37 mouse cellular contexts compared by ENCODE assay signal in genomic region chr11:105145211-105145610, GRCm38 (mm10). TPM values are rescaled to one million over a fixed set of nuclear protein-coding genes. Genes with fewer than 3 reads are reported as not detected.
DNase-seq lines count a peak whose midpoint lies in the region; ATAC-seq and TF ChIP-seq lines count a peak whose summit lies in the region.
"Had no signal": no experiment of that assay in that cellular context is flagged by ENCODE, and none has a peak within 500 bp of the region (broad histone marks: within the 10 kb centered on the region; RNA-seq: fewer than 3 reads in every experiment).

No protein-coding gene starts in this region.

- no peaks in the 10 kb centered on the region for H3K9me3 ChIP-seq in lung, postnatal 0 days (ENCODE audit: low read length)
- no peaks in the 10 kb centered on the region for H3K9me3 ChIP-seq in liver, embryonic 15.5 days (replicated peaks)
- no peaks in the 10 kb centered on the region for H3K9me3 ChIP-seq in forebrain, embryonic 10.5 days
- H3K9me3 ChIP-seq: embryonic facial prominence, embryonic 12.5 days; heart, embryonic 13.5 days; hindbrain, embryonic 10.5 days; hindbrain, embryonic 15.5 days; megakaryocyte, embryonic 14.5 days; midbrain, embryonic 13.5 days; neural tube, embryonic 13.5 days had no signal

- H3K4me2 ChIP-seq in lung, postnatal 0 days (replicated peaks; ENCODE audit: low read depth, low read length): no peak overlapping the region
- H3K4me2 ChIP-seq in liver, embryonic 15.5 days: no peak overlapping the region
- H3K4me2 ChIP-seq: embryonic facial prominence, embryonic 12.5 days; heart, embryonic 13.5 days; hindbrain, embryonic 15.5 days; midbrain, embryonic 13.5 days; neural tube, embryonic 13.5 days had no signal

- H3K9ac ChIP-seq in lung, postnatal 0 days (replicated peaks; ENCODE audit: low read depth): no peak overlapping the region
- no peak overlapping the region for H3K9ac ChIP-seq in liver, embryonic 15.5 days
- H3K9ac ChIP-seq: embryonic facial prominence, embryonic 12.5 days; heart, embryonic 13.5 days; hindbrain, embryonic 15.5 days; midbrain, embryonic 13.5 days; neural tube, embryonic 13.5 days had no signal

- no peaks in the 10 kb centered on the region for H3K4me1 ChIP-seq in lung, postnatal 0 days (ENCODE audit: insufficient read depth, low read depth, low read length)
- peaks cover 50% of the 10 kb centered on the region for H3K4me1 ChIP-seq in liver, embryonic 15.5 days (replicated peaks)
- H3K4me1 ChIP-seq in forebrain, embryonic 10.5 days: no peaks in the 10 kb centered on the region
- H3K4me1 ChIP-seq: embryonic facial prominence, embryonic 12.5 days; hindbrain, embryonic 10.5 days; hindbrain, embryonic 15.5 days; midbrain, embryonic 13.5 days; neural tube, embryonic 13.5 days had no signal

- no peak overlapping the region for H3K4me3 ChIP-seq in lung, postnatal 0 days (ENCODE audit: low read depth, low read length)
- H3K4me3 ChIP-seq in liver, embryonic 15.5 days (replicated peaks): no peak overlapping the region
- no peak overlapping the region for H3K4me3 ChIP-seq in forebrain, embryonic 10.5 days
- H3K4me3 ChIP-seq: embryonic facial prominence, embryonic 12.5 days; heart, embryonic 13.5 days; hindbrain, embryonic 10.5 days; hindbrain, embryonic 15.5 days; megakaryocyte, embryonic 14.5 days; midbrain, embryonic 13.5 days; neural tube, embryonic 13.5 days had no signal

- DNase-seq in kidney, postnatal 4 days: peak; percentile 19 to 43
- DNase-seq in kidney, adult 18-20 months: no peak
- DNase-seq in lung, postnatal 0 days (ENCODE audit: low spot score): peak; percentile 53
- DNase-seq in lung, postnatal 14 days: no peak
- DNase-seq in forebrain, embryonic 10.5 days (ENCODE audit: extremely low spot score, low spot score): no peak
- no peak for DNase-seq in layer of hippocampus, postnatal 10 days (ENCODE audit: low spot score in 2 of 2)
- DNase-seq: cerebellum, adult 11-12 months; cerebellum, adult 9-11 months; embryo, embryonic 11 days; heart, postnatal 10 days; kidney, adult 11 months; left cerebral cortex, postnatal 4 days; right cerebral cortex, postnatal 4 days had no signal

- no peaks in the 10 kb centered on the region for H3K27me3 ChIP-seq in lung, postnatal 0 days (replicated peaks; ENCODE audit: insufficient read depth, low read length)
- no peaks in the 10 kb centered on the region for H3K27me3 ChIP-seq in liver, embryonic 15.5 days
- 0 out of 2 replicates have a peak, but pooled peaks cover under 1% of the 10 kb centered on the region for H3K27me3 ChIP-seq in forebrain, embryonic 10.5 days (ENCODE audit: poor library complexity, severe bottlenecking)
- H3K27me3 ChIP-seq: embryonic facial prominence, embryonic 12.5 days; heart, embryonic 13.5 days; hindbrain, embryonic 15.5 days; midbrain, embryonic 13.5 days; neural tube, embryonic 13.5 days; Patski had no signal

- peak; percentile 54 for ATAC-seq in lung, postnatal 0 days
- no peak for ATAC-seq in liver, embryonic 15.5 days (ENCODE audit: insufficient read depth)
- ATAC-seq: forebrain, embryonic 16.5 days; inflammation-experienced regulatory T-cells, adult 6 months; midbrain, embryonic 13.5 days; Patski had no signal

- TF ChIP-seq CTCF in lung, postnatal 0 days (IDR thresholded peaks at IDR 0.05): no peak

- TF ChIP-seq EP300 in lung, postnatal 0 days (IDR thresholded peaks at IDR 0.05): no peak

- 68% methylated on average over 10 of the region's 10 CpGs for WGBS in lung, postnatal 0 days
- WGBS in liver, embryonic 15.5 days (ENCODE audit: insufficient replicate concordance): 82% methylated on average over 10 of the region's 10 CpGs
- 87% methylated on average over 10 of the region's 10 CpGs for WGBS in forebrain, embryonic 10.5 days

- H3K27ac ChIP-seq in lung, postnatal 0 days (ENCODE audit: low read length): no peak overlapping the region
- peak overlapping the region; percentile 46; the same call in 1 of the 2 replicates for H3K27ac ChIP-seq in liver, embryonic 15.5 days (replicated peaks)
- no peak overlapping the region for H3K27ac ChIP-seq in forebrain, embryonic 10.5 days
- H3K27ac ChIP-seq: embryonic facial prominence, embryonic 12.5 days; heart, embryonic 13.5 days; hindbrain, embryonic 10.5 days; hindbrain, embryonic 15.5 days; kidney, postnatal 0 days; midbrain, embryonic 13.5 days; neural tube, embryonic 13.5 days had no signal

- peaks cover under 1% of the 10 kb centered on the region; the same call in 1 of the 2 replicates for H3K36me3 ChIP-seq in lung, postnatal 0 days (ENCODE audit: insufficient read depth, low read length)
- H3K36me3 ChIP-seq in liver, embryonic 15.5 days (replicated peaks): peaks cover 10% of the 10 kb centered on the region
- H3K36me3 ChIP-seq in forebrain, embryonic 10.5 days (replicated peaks): peaks cover 17% of the 10 kb centered on the region

RNA-seq across cellular contexts. Expression of gene Gm10842, which starts 1.5 kb away (rescaled TPM):
- not detected in 2 replicates for polyA plus RNA-seq in lung, postnatal 0 days (2015; fragmentation: Nextera tagmentation; extraction: Ambion mirVana)
- polyA plus RNA-seq in liver, embryonic 15.5 days (2015; fragmentation: Nextera tagmentation; extraction: Ambion mirVana): not detected in 2 replicates
- polyA plus RNA-seq in forebrain, embryonic 10.5 days (2016; fragmentation: Nextera tagmentation; extraction: Ambion mirVana): not detected in 2 replicates
- total RNA-seq in layer of hippocampus, postnatal 10 days (2021): not detected
- total RNA-seq: adrenal gland, postnatal 10 days; gastrocnemius, adult 8-10 months; gastrocnemius, postnatal 4 days; heart, adult 8-10 months; heart, postnatal 10 days; layer of hippocampus, adult 18-20 months; layer of hippocampus, postnatal 25 days; left cerebral cortex, adult 8-10 months; left cerebral cortex, postnatal 4 days; MEL had no signal
- polyA plus RNA-seq: embryonic facial prominence, embryonic 12.5 days; forebrain, embryonic 11.5 days; forebrain, embryonic 16.5 days; heart, embryonic 13.5 days; hindbrain, embryonic 10.5 days; hindbrain, embryonic 15.5 days; inflammation-experienced regulatory T-cells, adult 6 months; kidney, postnatal 0 days; limb, embryonic 14.5 days; midbrain, embryonic 13.5 days; neural tube, embryonic 13.5 days; Patski; stomach, embryonic 14.5 days; testis, adult 2 months had no signal

RNA-seq across cellular contexts. Expression of gene Mettl2, which starts 19.0 kb away (rescaled TPM):
- 14.9 and 16.2 TPM in 2 replicates for polyA plus RNA-seq in lung, postnatal 0 days (2015; fragmentation: Nextera tagmentation; extraction: Ambion mirVana)
- polyA plus RNA-seq in liver, embryonic 15.5 days (2015; fragmentation: Nextera tagmentation; extraction: Ambion mirVana): 15.1 and 15.6 TPM in 2 replicates
- 53.9 and 55.6 TPM in 2 replicates for polyA plus RNA-seq in forebrain, embryonic 10.5 days (2016; fragmentation: Nextera tagmentation; extraction: Ambion mirVana)
- total RNA-seq in layer of hippocampus, postnatal 10 days (2021): 10 to 100 TPM; 19.1 to 21.6 TPM

RNA-seq across cellular contexts. Expression of gene Tlk2, which starts 33.4 kb away (rescaled TPM):
- polyA plus RNA-seq in lung, postnatal 0 days (2015; fragmentation: Nextera tagmentation; extraction: Ambion mirVana): 14.4 and 14.8 TPM in 2 replicates
- 7.0 and 7.3 TPM in 2 replicates for polyA plus RNA-seq in liver, embryonic 15.5 days (2015; fragmentation: Nextera tagmentation; extraction: Ambion mirVana)
- 21.5 and 22.1 TPM in 2 replicates for polyA plus RNA-seq in forebrain, embryonic 10.5 days (2016; fragmentation: Nextera tagmentation; extraction: Ambion mirVana)
- 10 to 100 TPM; 46.9 to 51.2 TPM for total RNA-seq in layer of hippocampus, postnatal 10 days (2021)

Comparison
In these comparisons a context has a peak if more than half of its experiments do, and no peak if none do; other contexts are left out.
1. DNase-seq: peak in kidney, postnatal 4 days (2 of 2) and lung, postnatal 0 days (single experiment); none in kidney, adult 18-20 months (single experiment), lung, postnatal 14 days (single experiment), forebrain, embryonic 10.5 days (single experiment) and layer of hippocampus, postnatal 10 days (0 of 2).